Mouse (Mus musculus) gastrocnemius, adult 8-10 months (tissue): ENCODE results near the gene Trim32. TPM values are rescaled to one million over a fixed set of nuclear protein-coding genes. Genes with fewer than 3 reads are reported as not detected.
A peak's percentile ranks its signal among the peaks of the same experiment; 100 is the strongest.

Experiments
- DNase-seq, 2 experiments: peaks; one replicate each; pipeline ENCODE4 v3.0.0; 2022; ENCODE audit warnings: low spot score in 2 of 2
- total RNA-seq, 4 experiments: library from RNA; stranded (reverse); gene quantifications; 2 replicates each; pipeline ENCODE4 v1.2.4; 2022

Trim32 gene
- total RNA-seq: 10 to 100 TPM; 10.7 to 15.2 (median 12.2) TPM

DNA sequence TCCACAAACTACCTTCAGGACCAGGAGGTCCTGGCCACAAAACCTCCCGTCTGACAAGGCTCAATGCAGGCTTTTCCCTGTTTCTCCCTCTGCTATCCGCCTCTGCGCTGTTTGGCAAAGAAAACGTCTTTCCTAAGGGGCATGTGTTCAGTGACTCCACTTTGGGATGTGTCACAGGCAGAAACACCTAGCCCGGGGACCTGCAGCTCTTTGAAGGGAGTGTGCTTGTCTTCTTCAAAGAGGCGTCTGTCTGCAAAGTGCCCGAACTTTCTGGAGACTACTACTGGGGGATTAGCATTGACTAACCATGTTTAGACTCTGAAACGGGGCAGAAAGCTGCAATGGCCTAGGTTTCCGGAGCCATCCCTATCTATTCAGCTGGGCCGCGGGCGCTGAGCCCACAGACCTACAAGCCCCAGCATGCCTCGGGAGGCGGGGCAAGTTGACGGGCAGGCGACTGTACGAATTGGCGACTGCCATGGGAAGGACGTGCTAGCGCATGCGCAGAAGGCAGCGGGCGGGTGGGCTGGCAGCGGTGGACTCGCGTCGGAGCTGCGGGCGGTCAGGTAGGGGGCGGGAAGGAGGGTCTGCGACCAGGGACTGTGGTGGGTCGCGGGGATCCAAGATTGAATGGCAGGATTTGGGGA is at the start of gene Trim32:
Trim32 (plus strand) TSS at position 483 of the 647 bp plus-strand sequence.
- DNase-seq: peak; percentile 97 to 98

DNA sequence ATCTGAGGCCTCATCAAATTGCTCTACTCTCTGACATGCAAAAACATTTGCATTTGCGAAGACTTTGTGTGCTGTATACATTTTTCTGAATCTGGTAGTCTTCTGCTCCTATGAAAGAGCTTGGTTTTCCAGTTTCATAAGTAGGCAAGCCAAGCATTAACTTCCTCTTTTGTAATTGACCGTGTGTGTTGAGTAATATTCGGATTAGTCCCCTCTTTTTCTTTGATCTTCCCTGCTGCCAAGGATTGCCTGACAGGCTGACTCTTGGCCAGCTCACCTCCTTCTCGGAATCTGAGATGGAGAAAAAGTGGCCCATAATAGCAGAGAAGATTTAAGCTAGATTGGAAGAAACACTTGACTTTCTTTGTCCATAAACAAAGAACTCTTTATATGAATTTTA is 39.3 kb upstream of the Trim32 start:
- no peak for DNase-seq

DNA sequence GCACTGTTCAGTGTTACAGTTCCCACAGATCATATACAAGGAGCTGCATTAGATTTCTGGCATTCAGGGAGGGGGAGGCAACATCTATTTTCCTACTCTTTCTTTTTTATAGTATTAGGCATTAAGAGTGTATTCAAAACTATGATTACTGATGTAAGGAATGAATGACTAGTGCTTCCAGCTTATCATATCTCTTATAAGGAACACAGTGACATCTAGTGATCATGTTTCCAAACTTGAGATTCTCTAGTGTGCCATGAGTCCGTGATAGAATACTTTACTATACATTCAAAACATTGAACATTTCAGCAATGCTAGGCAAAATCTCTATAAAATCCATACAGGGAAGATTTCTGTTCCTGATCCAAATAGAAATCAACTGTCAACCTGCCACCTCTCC is 24.5 kb upstream of the Trim32 start:
- DNase-seq: no peak

DNA sequence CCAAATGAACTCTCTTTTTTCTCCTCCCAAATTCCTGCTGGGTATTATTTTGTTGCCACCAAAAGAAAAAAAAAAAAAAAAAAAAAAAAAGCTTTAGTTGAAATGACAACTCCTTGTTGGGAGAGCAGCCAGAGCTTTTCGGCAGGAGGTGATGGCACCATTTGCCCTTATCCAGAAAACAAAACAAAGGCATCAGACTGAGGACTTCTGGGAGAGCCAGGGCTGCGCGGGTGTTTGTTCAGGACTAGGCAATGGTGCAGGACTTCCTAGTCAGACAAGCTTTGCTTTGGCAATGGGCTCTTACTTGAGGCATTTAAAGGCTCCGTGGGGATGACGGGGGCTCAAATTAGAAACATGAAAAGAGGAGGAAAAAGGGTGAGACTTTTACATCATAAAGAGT is 17.8 kb upstream of the Trim32 start:
- DNase-seq: no peak

DNA sequence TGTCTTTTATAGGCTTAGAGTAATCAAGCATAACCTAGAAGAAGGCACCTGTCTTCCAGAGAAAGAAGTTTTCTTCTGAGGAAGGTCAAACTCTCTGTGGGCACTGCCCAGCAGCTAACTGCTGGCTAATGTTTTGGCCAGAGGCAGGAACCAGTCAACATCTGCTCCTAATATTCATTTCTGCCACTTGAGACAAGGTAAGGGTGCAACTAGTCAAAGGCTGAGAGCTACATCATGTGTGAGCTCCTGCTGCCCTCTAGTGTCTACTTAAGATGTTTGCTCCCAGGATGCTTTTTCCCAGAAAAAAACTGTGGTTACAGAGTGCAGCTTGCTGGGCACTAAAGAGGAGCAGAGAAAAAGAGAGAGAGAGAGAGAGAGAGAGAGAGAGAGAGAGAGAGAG is 15.0 kb upstream of the Trim32 start:
- no peak for DNase-seq

DNA sequence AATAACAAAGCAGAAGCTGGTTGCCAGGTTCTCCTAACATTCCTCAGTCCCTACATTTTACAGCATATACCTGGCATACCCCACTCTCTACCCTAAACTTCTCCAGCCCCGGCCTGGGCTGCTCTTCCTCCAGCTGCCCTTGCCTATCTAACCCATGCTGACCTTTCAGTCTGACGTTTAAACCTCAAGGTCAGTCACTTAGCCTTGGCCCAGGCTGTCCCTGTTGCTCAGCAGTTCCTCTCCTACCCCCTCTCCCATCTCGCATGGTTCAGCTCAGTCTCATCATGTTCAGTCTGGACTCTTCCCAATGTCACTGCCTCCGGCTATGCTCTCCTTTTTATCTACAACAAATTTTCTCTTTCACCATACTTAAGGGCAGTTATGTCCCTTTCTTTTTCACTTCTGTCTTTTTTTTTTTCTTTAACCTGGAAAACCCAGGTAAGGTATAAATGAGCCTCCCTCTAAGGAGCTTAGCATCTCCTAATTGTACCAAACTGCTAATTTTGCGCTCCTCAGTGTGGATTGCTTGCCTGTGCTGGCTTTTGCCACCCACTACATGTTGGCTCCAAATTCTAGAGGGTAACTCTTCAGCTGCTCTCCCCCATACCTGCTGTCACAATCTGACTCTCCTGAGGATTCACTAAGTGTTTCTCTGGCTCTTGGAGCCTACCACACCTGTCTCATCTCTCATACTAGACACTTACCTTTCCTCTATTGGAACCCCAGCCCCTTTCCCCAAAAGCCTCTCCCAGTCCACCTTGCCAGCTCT is 10.0 kb upstream of the Trim32 start:
- DNase-seq: no peak

DNA sequence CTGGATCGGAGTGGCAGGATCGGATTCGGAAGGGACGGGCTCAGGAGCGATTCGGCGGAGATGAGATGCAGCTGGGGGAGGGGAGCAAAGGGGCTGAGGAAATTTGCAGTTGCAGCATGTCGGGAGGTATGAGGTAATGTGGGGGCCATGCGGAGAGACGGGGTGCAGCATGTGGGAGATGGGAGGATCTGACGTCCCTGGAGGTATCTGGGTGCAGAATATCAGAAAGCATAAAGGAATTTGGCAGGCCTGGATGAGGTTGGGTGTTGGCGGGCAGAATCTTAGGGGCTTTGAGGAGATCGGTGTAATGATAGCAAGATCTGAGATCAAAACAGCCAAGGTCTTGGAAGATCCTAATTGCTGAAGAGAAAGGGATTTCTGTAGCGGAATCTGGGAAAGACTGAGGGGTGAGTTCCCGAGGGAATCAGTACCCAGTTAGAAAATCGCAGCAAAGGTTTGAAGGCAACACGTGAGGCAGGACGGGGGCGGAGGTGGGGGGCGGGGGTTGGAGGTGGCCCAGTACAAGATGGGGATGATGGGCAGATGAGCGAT is 441 bp downstream of the Trim32 start:
- DNase-seq: no peak

DNA sequence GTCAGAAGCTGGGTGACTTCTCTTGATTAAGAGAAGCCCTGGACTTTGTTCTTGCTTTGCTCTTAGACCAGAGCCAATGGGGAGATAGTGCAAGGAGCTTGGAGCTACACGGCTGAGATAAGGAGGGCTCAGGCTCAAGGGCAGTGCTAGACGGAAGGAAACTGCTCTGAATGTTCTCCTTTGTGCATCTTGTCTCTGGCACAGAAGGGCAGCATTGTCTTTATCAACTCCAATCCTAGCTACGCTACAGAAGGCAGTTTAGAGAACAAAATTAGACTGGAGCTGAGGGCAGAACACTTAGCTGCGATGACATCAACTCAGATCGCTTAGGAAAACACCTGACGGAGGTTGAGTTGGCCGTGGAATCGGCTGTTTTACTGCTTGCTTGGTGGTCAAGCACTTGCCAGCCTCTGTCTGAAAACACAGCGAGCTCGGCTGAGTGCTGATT is 2.4 kb downstream of the Trim32 start:
- DNase-seq: no peak

DNA sequence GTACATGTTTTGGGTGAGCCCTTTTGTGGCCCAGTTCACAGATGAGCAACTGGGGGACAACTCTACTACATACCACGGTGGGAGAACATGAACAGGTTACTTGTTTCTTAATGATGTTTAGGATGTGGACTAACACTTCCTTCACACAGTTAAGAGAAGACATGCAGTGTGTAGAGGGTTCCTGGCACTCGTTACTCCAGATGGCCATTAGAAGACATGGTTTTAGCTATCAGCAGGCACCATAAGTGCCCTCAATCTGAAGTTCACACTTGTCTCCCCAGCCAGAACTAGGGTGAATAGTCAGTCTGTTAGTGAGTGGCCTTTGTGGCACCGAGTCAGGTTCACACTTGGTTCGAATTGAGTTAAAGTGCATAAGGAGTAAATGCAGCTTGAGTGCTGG is 3.3 kb downstream of the Trim32 start:
- DNase-seq: no peak

DNA sequence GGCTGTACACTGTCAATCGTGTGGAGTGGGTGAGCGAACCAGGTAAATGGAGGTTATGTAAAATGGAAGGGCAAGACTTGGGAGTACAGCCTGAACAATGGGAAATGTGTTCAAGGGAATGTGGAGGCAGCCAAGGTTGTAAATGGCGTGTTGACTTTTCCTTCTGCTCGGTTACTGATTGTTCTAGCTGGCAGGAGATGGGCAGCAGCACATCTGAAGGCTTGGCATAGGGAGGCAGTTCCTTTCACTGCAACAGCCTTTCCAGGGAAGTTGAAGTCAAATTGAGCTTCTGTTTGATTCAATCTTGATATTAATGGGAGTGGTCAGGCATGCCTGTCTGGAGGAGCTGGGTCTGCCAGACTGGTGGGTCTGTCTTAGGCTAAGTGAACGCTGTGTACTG is 5.5 kb downstream of the Trim32 start:
- no peak for DNase-seq

DNA sequence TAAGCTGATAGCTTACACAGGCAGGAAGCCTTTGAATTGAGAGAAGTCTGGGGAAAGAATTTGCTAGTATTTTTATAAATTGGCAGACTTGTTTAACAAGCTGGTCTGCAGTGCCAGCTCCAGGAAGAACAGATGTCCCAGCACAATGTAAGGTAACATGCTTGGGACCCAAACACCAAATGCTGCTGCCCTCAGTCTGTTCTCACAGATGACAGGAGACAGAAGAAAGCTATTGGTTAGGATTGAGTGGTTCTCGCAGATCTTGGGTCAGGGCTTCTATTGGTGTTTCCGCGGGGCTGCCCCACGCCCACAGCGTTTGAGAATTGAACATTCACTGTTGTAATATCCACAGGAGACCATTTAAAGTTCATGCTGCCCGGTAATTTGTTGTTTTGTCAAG is 6.1 kb downstream of the Trim32 start:
- no peak for DNase-seq

DNA sequence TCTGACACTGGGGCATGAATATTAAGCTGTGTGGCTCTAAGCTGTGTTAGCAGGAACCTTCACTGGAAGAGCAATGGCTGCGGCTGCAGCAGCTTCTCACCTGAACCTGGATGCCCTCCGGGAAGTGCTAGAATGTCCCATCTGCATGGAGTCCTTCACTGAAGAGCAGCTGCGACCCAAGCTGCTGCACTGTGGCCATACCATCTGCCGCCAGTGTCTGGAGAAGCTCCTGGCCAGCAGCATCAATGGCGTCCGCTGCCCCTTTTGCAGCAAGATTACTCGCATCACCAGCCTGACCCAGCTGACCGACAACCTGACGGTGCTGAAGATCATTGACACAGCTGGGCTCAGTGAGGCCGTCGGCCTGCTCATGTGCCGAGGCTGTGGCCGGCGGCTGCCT is 8.3 kb downstream of the Trim32 start:
- DNase-seq: no peak

DNA sequence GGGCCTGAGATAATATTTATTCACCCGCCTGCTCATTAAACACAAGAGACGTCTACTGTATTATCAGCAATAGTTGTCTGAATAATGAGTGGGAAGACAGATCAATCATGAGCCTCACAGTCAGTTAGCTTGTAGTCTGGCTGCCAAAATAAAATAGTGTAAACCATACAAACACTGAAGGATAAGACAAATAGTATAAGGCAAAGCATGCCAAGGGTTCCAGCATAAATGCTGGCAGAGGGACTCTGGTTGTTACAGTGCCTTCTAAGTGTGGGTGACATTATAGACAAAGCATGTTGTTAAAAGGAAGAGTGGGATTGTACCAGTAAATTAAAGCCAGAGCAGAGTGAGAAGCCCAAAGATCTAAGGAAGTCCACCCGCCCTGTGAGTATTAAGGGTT is 15.3 kb downstream of the Trim32 start:
- no peak for DNase-seq

DNA sequence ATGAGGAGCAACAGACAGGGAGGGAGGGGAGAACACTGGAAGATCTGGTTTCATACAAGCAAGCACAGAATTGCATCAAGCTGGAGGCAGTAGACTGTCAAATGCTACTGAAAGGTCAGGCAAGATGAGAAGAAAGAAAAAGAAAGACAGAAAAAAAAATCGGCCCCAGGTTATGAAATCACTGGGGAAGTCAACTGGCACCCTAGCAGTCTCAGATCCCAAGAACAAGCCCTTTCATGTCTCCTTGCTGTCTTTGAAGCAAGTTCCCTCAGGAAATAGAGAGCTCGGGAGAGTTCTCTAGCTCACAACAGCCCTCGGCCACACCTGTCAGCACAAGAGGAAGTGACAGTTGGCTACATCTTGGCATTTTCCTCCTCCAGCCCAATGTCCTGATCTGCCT is 33.4 kb downstream of the Trim32 start:
- DNase-seq: no peak

DNA sequence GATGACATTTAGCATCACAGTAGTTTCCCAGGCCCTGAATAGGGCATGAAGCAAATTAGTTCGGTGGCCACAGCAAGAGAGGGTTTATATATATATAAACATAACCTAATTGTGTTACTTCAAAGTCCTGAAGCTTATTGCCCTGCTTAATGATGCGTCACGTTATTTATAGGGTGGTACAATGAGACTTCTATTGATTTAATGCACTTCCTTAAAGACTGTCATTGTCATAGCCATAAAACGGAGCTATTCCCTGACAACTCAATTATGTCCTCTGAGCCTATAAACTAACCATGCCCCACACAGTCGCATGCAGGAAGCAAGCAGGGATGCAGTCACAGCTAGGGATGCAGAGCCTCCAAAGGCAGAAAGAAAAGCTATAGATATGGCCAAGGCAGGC is 37.8 kb downstream of the Trim32 start:
- no peak for DNase-seq

DNA sequence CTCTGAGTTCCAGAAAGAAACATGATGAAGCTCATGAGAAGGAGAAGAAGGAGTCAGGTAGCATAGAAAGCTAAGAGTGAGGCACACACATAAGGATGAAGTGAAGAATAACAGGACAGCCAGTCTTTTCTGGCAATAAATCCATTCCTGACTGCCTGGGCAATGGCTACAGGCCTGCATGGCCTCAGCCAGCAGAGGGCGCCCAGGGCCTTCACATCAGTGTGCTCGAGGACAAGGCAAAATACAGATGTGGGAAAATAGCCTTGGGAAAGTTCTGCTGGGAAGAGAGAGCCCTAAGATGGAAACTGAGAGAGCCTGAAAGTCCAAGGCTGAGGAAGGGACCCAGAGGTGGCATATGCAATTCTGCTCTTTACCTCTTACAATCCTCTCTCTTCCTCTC is 49.9 kb downstream of the Trim32 start:
- peak; percentile 30 to 45 for DNase-seq

DNA sequence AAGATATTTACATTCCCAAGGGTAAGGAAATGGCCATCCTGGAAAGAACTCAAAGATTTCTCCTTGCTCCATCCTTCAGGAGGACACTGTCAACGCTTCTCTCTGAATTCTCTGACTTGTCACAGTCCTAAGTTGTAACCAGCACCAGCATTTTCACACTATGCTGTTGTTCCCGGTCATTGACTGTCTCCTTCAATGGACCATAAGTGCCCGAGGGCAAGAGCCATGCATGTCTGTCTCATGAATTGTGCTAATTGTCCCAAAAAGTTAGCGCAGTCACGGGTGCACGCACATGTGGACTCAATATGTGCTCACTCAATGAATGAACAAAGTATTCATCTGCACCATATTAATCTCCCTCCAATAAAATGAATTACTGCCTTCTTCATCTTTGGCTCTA is 58.4 kb downstream of the Trim32 start:
- DNase-seq: no peak
